In the genomic region with DNA sequence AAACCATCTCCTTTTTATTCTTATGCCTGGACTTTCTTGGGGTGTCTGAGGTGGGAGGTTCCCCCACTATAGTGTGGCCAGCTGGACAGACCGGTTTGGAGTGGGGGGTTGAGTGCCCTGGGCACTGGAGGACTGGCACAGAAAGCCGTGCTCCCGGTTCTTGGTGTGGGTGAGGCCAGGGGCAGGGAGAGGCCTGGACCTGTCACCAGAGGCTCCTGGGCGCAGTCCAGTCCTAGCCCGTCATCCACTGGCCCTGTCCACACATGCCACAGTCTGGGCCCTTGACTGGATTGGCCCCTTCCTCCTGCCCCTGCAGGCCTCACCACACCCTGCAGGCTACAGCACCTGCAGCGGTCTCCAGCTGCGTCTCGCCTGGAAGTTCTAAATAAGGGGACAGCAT, we compare ENCODE assay signal across 26 mouse cellular contexts. TPM values are rescaled to one million over a fixed set of nuclear protein-coding genes. Genes with fewer than 3 reads are reported as not detected.
DNase-seq lines count a peak whose midpoint lies in the region; ATAC-seq lines count a peak whose summit lies in the region.
"Had no signal": no experiment of that assay in that cellular context is flagged by ENCODE, and none has a peak within 500 bp of the region (broad histone marks: within the 10 kb centered on the region; RNA-seq: fewer than 3 reads in every experiment).

No protein-coding gene starts in this region.

- no peak overlapping the region for H3K27ac ChIP-seq in neural tube, embryonic 15.5 days (replicated peaks)
- no peak overlapping the region for H3K27ac ChIP-seq in lung, embryonic 15.5 days
- H3K27ac ChIP-seq: forebrain, embryonic 15.5 days; heart, embryonic 13.5 days; hindbrain, postnatal 0 days; layer of hippocampus, adult 2 months; limb, embryonic 15.5 days; liver, embryonic 15.5 days had no signal

- no peak overlapping the region for H3K4me3 ChIP-seq in neural tube, embryonic 15.5 days (replicated peaks)
- H3K4me3 ChIP-seq in lung, embryonic 15.5 days = no peak overlapping the region
- H3K4me3 ChIP-seq: erythroblast, embryonic 14.5 days; forebrain, embryonic 15.5 days; heart, embryonic 13.5 days; layer of hippocampus, adult 2 months; limb, embryonic 15.5 days; liver, embryonic 15.5 days had no signal

- 0 out of 2 replicates have a peak, but pooled peaks have one; percentile 23 for ATAC-seq in neural tube, embryonic 15.5 days (ENCODE audit: low FRiP score)
- peak; percentile 12; the same call in 1 of the 2 replicates for ATAC-seq in lung, embryonic 15.5 days (ENCODE audit: borderline replicate concordance, extremely low read depth, low FRiP score, low TSS enrichment)
- ATAC-seq: forebrain, embryonic 15.5 days; hindbrain, postnatal 0 days; Patski had no signal

- 89% methylated on average over 8 of the region's 8 CpGs for WGBS in neural tube, embryonic 15.5 days
- WGBS in lung, embryonic 15.5 days = 81% methylated on average over 8 of the region's 8 CpGs

- H3K9me3 ChIP-seq in neural tube, embryonic 15.5 days (replicated peaks) = no peaks in the 10 kb centered on the region
- no peaks in the 10 kb centered on the region for H3K9me3 ChIP-seq in lung, embryonic 15.5 days
- H3K9me3 ChIP-seq: forebrain, embryonic 15.5 days; heart, embryonic 13.5 days; limb, embryonic 15.5 days; liver, embryonic 15.5 days had no signal

- no peak for DNase-seq in neural tube, embryonic 10.5 days (ENCODE audit: extremely low spot score, low spot score)
- peak; percentile 71 to 85 for DNase-seq in lung, postnatal 4 days
- peak; percentile 68 for DNase-seq in urinary bladder, postnatal 25 days (ENCODE audit: low spot score)
- DNase-seq in ovary, postnatal 14 days (ENCODE audit: low spot score) = no peak
- DNase-seq in layer of hippocampus, adult 11-12 months (ENCODE audit: low spot score) = no peak
- DNase-seq in spleen, postnatal 14 days (ENCODE audit: low spot score in 2 of 2) = no peak
- DNase-seq: adrenal gland, postnatal 25 days; cerebellum, adult 11 months; cerebellum, postnatal 25 days; gastrocnemius, postnatal 14 days; heart, adult 18-20 months; heart, postnatal 36 days; kidney, adult 2 months; kidney, postnatal 10 days; right cerebral cortex, postnatal 4 days had no signal

- no peak overlapping the region for H3K4me2 ChIP-seq in neural tube, embryonic 15.5 days
- no peak overlapping the region for H3K4me2 ChIP-seq in lung, embryonic 15.5 days
- H3K4me2 ChIP-seq: forebrain, embryonic 15.5 days; heart, embryonic 13.5 days; limb, embryonic 15.5 days; liver, embryonic 15.5 days had no signal

- peaks cover 52% of the 10 kb centered on the region for H3K36me3 ChIP-seq in neural tube, embryonic 15.5 days
- H3K36me3 ChIP-seq in lung, embryonic 15.5 days = peaks cover 48% of the 10 kb centered on the region

- H3K4me1 ChIP-seq in neural tube, embryonic 15.5 days = peaks cover 12% of the 10 kb centered on the region
- peaks cover 11% of the 10 kb centered on the region for H3K4me1 ChIP-seq in lung, embryonic 15.5 days

- no peak overlapping the region for H3K9ac ChIP-seq in neural tube, embryonic 15.5 days (replicated peaks)
- H3K9ac ChIP-seq in lung, embryonic 15.5 days = no peak overlapping the region
- H3K9ac ChIP-seq: forebrain, embryonic 15.5 days; heart, embryonic 13.5 days; limb, embryonic 15.5 days; liver, embryonic 15.5 days had no signal

- H3K27me3 ChIP-seq in neural tube, embryonic 15.5 days (replicated peaks) = peaks cover 51% of the 10 kb centered on the region
- H3K27me3 ChIP-seq in lung, embryonic 15.5 days = peaks cover 32% of the 10 kb centered on the region
- H3K27me3 ChIP-seq: Patski had no signal

RNA-seq across cellular contexts. Expression of gene Gemin7, which starts 3.2 kb away (rescaled TPM):
- 145 and 154 TPM in 2 replicates for polyA plus RNA-seq in neural tube, embryonic 15.5 days (2015; fragmentation: Nextera tagmentation; extraction: Ambion mirVana)
- 164 and 183 TPM in 2 replicates for polyA plus RNA-seq in lung, embryonic 15.5 days (2015; fragmentation: Nextera tagmentation; extraction: Ambion mirVana)

RNA-seq across cellular contexts. Expression of gene Zfp296, which starts 3.5 kb away (rescaled TPM):
- 0.23 and 0.61 TPM in 2 replicates for polyA plus RNA-seq in neural tube, embryonic 15.5 days (2015; fragmentation: Nextera tagmentation; extraction: Ambion mirVana)
- 0.50 and 0.54 TPM in 2 replicates for polyA plus RNA-seq in lung, embryonic 15.5 days (2015; fragmentation: Nextera tagmentation; extraction: Ambion mirVana)
- polyA plus RNA-seq: hindbrain, postnatal 0 days; midbrain, postnatal 0 days had no signal

RNA-seq across cellular contexts. Expression of gene Ppp1r37, which starts 17.8 kb away (rescaled TPM):
- polyA plus RNA-seq in neural tube, embryonic 15.5 days (2015; fragmentation: Nextera tagmentation; extraction: Ambion mirVana) = 41.0 and 42.3 TPM in 2 replicates
- polyA plus RNA-seq in lung, embryonic 15.5 days (2015; fragmentation: Nextera tagmentation; extraction: Ambion mirVana) = 23.8 and 24.8 TPM in 2 replicates

RNA-seq across cellular contexts. Expression of gene Clasrp, which starts 23.7 kb away (rescaled TPM):
- 51.0 and 61.5 TPM in 2 replicates for polyA plus RNA-seq in neural tube, embryonic 15.5 days (2015; fragmentation: Nextera tagmentation; extraction: Ambion mirVana)
- 46.4 and 51.4 TPM in 2 replicates for polyA plus RNA-seq in lung, embryonic 15.5 days (2015; fragmentation: Nextera tagmentation; extraction: Ambion mirVana)

RNA-seq across cellular contexts. Expression of gene Relb, which starts 48.6 kb away (rescaled TPM):
- polyA plus RNA-seq in neural tube, embryonic 15.5 days (2015; fragmentation: Nextera tagmentation; extraction: Ambion mirVana) = 9.6 and 12.8 TPM in 2 replicates
- polyA plus RNA-seq in lung, embryonic 15.5 days (2015; fragmentation: Nextera tagmentation; extraction: Ambion mirVana) = 6.8 and 8.8 TPM in 2 replicates

Comparison
In these comparisons a context has a peak if more than half of its experiments do, and no peak if none do; other contexts are left out.
1. DNase-seq: peak in lung, postnatal 4 days (2 of 2) and urinary bladder, postnatal 25 days (single experiment); none in neural tube, embryonic 10.5 days (single experiment), ovary, postnatal 14 days (single experiment), layer of hippocampus, adult 11-12 months (single experiment) and spleen, postnatal 14 days (0 of 2).